Mouse (Mus musculus) kidney, adult 18-20 months (tissue): ENCODE data around the gene Prpf4b.
"Not testable (repeated sequence)": the region's sequence is repeated elsewhere in the genome, so short reads cannot be mapped to it uniquely, and the experiment has no call there.

Experiments
- DNase-seq: peaks from one replicate; pipeline ENCODE4 v3.0.0; 2021

Gene Prpf4b

DNA sequence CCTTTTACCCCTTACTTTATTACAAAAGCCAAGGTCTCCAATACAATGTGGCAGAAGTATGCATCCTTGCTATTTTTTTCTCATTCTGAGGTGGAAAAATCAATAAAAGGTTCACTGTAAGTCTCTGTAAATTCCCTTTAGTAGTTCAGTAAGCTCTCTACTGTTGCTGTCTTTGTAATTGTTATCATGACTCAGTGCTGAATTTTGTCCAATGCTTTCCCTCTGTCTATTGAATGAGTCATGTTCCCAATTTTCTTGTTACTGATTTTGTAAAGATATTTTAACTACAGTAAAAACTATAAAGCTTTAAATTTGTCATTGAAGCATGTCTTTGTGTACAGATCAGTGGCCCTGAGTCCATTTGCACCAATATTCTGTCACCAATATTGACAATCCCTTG lies 67.3 kb downstream of the Prpf4b start:
- DNase-seq = no peak

DNA sequence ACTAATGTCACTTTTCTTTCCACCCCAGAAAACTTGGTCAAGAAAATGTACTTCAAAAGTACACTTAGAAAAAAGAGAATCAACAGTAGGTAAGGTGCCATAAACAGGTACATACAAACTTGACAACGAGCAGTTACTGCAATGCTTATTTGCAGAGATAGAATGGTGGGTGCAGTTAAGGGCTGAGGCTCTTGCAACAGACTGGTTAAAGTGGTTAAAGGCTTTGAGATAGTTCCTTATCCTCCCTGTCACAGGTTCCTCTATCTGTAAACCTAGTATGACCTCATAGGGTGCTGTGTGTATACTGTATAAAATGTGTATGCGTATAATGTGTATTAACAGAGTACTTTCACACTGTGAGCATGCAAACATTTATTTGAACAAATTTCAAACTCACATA lies 76.3 kb downstream of the Prpf4b start:
- DNase-seq = not testable (repeated sequence)
